Comparison of ENCODE assay signal across 20 mouse cellular contexts in the genomic region with DNA sequence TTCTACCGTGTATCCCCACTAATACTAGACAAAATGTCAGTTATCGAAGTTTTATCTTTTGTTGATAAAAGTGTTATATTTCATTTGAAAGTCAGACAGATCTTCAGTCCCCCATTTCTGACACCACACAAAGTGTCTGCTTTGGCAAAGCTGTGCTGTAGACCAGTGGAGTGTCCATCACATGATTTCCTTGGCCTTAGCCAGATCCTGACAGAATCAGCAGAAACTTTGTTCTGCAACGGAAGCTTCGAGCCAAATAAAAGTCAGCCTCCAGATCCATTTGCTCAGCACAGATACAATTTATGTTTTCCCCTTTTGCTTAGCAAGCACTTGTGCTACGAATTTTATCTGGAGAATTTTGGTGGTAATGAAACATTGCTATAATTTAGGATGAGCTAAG.
DNase-seq lines count a peak whose midpoint lies in the region; ATAC-seq and TF ChIP-seq lines count a peak whose summit lies in the region.
"Had no signal": no experiment of that assay in that cellular context is flagged by ENCODE, and none has a peak within 500 bp of the region (broad histone marks: within the 10 kb centered on the region; RNA-seq: fewer than 3 reads in every experiment).

No protein-coding gene starts in this region.

- no peak overlapping the region for H3K4me3 ChIP-seq in kidney, adult 2 months (ENCODE audit: insufficient read depth, low read depth, low read length)
- H3K4me3 ChIP-seq in lung, embryonic 16.5 days (ENCODE audit: low read length), result no peak overlapping the region
- H3K4me3 ChIP-seq in lung, adult 2 months (replicated peaks; ENCODE audit: extremely low read depth, low read depth, low read length), result no peak overlapping the region
- no peak overlapping the region for H3K4me3 ChIP-seq in neural tube, embryonic 15.5 days (replicated peaks)
- H3K4me3 ChIP-seq: embryonic facial prominence, embryonic 10.5 days; heart, adult 2 months; heart, embryonic 15.5 days had no signal

- H3K4me2 ChIP-seq in lung, embryonic 16.5 days (ENCODE audit: low read depth, low read length), result no peak overlapping the region
- H3K4me2 ChIP-seq in neural tube, embryonic 15.5 days, result no peak overlapping the region
- H3K4me2 ChIP-seq: heart, embryonic 11.5 days; heart, embryonic 15.5 days had no signal

- WGBS in kidney, adult 2 months, result 63% methylated on average over 5 of the region's 5 CpGs
- 55% methylated on average over 5 of the region's 5 CpGs for WGBS in lung, embryonic 16.5 days
- 62% methylated on average over 5 of the region's 5 CpGs for WGBS in lung, adult 2 months
- 78% methylated on average over 5 of the region's 5 CpGs for WGBS in neural tube, embryonic 15.5 days

- H3K9me3 ChIP-seq in lung, embryonic 16.5 days (ENCODE audit: control insufficient read depth, low read length), result no peaks in the 10 kb centered on the region
- H3K9me3 ChIP-seq in neural tube, embryonic 15.5 days (replicated peaks), result no peaks in the 10 kb centered on the region
- H3K9me3 ChIP-seq: embryonic facial prominence, embryonic 10.5 days; heart, embryonic 15.5 days had no signal

- no peak for TF ChIP-seq POLR2A in kidney, adult 2 months (IDR thresholded peaks at IDR 0.05; ENCODE audit: low read depth, low read length)
- TF ChIP-seq POLR2A in lung, adult 2 months (IDR thresholded peaks at IDR 0.05; ENCODE audit: borderline replicate concordance, extremely low read depth, low read depth, low read length), result no peak

- TF ChIP-seq CTCF in kidney, adult 2 months (conservative IDR thresholded peaks at IDR 0.05; ENCODE audit: insufficient read depth, insufficient read length, low read depth, low read length), result no peak
- TF ChIP-seq CTCF in lung, adult 2 months (IDR thresholded peaks at IDR 0.05; ENCODE audit: insufficient read depth, low read length), result no peak

- H3K27me3 ChIP-seq in kidney, adult 2 months (replicated peaks; ENCODE audit: control insufficient read depth, insufficient read depth, low read length), result no peaks in the 10 kb centered on the region; the same call in 1 of the 2 replicates
- H3K27me3 ChIP-seq in lung, embryonic 16.5 days (ENCODE audit: control insufficient read depth, insufficient read depth, low read depth, low read length), result no peaks in the 10 kb centered on the region
- no peaks in the 10 kb centered on the region for H3K27me3 ChIP-seq in neural tube, embryonic 15.5 days (replicated peaks)
- H3K27me3 ChIP-seq: CH12.LX; heart, embryonic 15.5 days had no signal

- H3K4me1 ChIP-seq in kidney, adult 2 months (ENCODE audit: control insufficient read depth, insufficient read depth, low read length), result no peaks in the 10 kb centered on the region
- H3K4me1 ChIP-seq in lung, embryonic 16.5 days (replicated peaks; ENCODE audit: control insufficient read depth, insufficient read depth, low read length), result no peaks in the 10 kb centered on the region
- no peaks in the 10 kb centered on the region for H3K4me1 ChIP-seq in lung, adult 2 months (ENCODE audit: control insufficient read depth, insufficient read depth, low read length)
- no peaks in the 10 kb centered on the region for H3K4me1 ChIP-seq in neural tube, embryonic 15.5 days
- H3K4me1 ChIP-seq: embryonic facial prominence, embryonic 10.5 days; heart, embryonic 15.5 days had no signal

- H3K9ac ChIP-seq in lung, embryonic 16.5 days (ENCODE audit: low read length), result no peak overlapping the region
- no peak overlapping the region for H3K9ac ChIP-seq in neural tube, embryonic 15.5 days (replicated peaks)
- H3K9ac ChIP-seq: heart, embryonic 15.5 days had no signal

- intact Hi-C loops in heart, postnatal 10 days (cut with DNase I), result no loop called here
- intact Hi-C loops in heart, postnatal 25 days (cut with DNase I), result no loop called here

- peak; percentile 3 to 17 for DNase-seq in heart, postnatal 10 days
- no peak for DNase-seq in heart, postnatal 25 days (ENCODE audit: low spot score)
- peak; percentile 13 for DNase-seq in kidney, postnatal 14 days
- no peak for DNase-seq in kidney, adult 2 months
- no peak for DNase-seq in lung, adult 2 months
- DNase-seq: adrenal gland, postnatal 14 days; cerebellum, postnatal 10 days; gastrocnemius, postnatal 14 days; heart, adult 2 months; heart, postnatal 36 days had no signal

- no peak overlapping the region for H3K27ac ChIP-seq in kidney, adult 2 months (ENCODE audit: insufficient read depth, low read depth, low read length)
- H3K27ac ChIP-seq in lung, embryonic 16.5 days (ENCODE audit: low read length), result no peak overlapping the region
- H3K27ac ChIP-seq in neural tube, embryonic 15.5 days (replicated peaks), result no peak overlapping the region
- H3K27ac ChIP-seq: embryonic facial prominence, embryonic 10.5 days; heart, adult 2 months; heart, embryonic 15.5 days; hindbrain, postnatal 0 days had no signal

- no peaks in the 10 kb centered on the region for H3K36me3 ChIP-seq in kidney, adult 2 months (ENCODE audit: control insufficient read depth, insufficient read depth, low read length)
- H3K36me3 ChIP-seq in lung, embryonic 16.5 days (ENCODE audit: control insufficient read depth, insufficient read depth, low read length), result no peaks in the 10 kb centered on the region
- H3K36me3 ChIP-seq in neural tube, embryonic 15.5 days, result no peaks in the 10 kb centered on the region
- H3K36me3 ChIP-seq: embryonic facial prominence, embryonic 10.5 days; heart, embryonic 15.5 days had no signal

- peak; percentile 79 for ATAC-seq in lung, embryonic 16.5 days (ENCODE audit: low read depth)
- no peak for ATAC-seq in neural tube, embryonic 15.5 days (ENCODE audit: low FRiP score)
- ATAC-seq: activated CD4-positive, CD25-positive, alpha-beta regulatory T cell, adult 4 months; forebrain, embryonic 16.5 days; hindbrain, postnatal 0 days; Patski had no signal

Comparison
In these comparisons a context has a peak if more than half of its experiments do, and no peak if none do; other contexts are left out.
1. DNase-seq: peak in heart, postnatal 10 days (2 of 2) and kidney, postnatal 14 days (single experiment); none in heart, postnatal 25 days (single experiment), kidney, adult 2 months (single experiment) and lung, adult 2 months (single experiment).